Mouse (Mus musculus) embryonic facial prominence, embryonic 12.5 days (tissue): ENCODE data around the gene Tpk1. TPM values are rescaled to one million over a fixed set of nuclear protein-coding genes. Genes with fewer than 3 reads are reported as not detected.

Experiments used
- ATAC-seq: fragments of 200-750 bp; cut with Nextera tagmentation; 2 replicates; pipeline ENCODE4 v1.8.0; 2017; ENCODE audit not compliant: insufficient number of reproducible peaks, insufficient read depth, low FRiP score, low TSS enrichment
- H3K27ac ChIP-seq: fragments of 300-500 bp; sonication (generic); 2 replicates; pipeline ENCODE4 v1.5.1; 2016; ENCODE audit warnings: mild to moderate bottlenecking
- H3K27me3 ChIP-seq: fragments of 300-500 bp; sonication (generic); 2 replicates; pipeline ENCODE4 v1.6.1; 2016; ENCODE audit warnings: mild to moderate bottlenecking, moderate library complexity
- H3K36me3 ChIP-seq: fragments of 300-500 bp; sonication (generic); 2 replicates; pipeline ENCODE4 v1.6.1; 2016; ENCODE audit warnings: mild to moderate bottlenecking
- H3K4me1 ChIP-seq: fragments of 300-500 bp; sonication (generic); 2 replicates; pipeline ENCODE4 v1.6.1; 2016
- H3K4me2 ChIP-seq: fragments of 300-500 bp; sonication (generic); replicated peaks from 2 replicates; pipeline ENCODE4 v1.6.1; 2016; ENCODE audit warnings: mild to moderate bottlenecking, moderate library complexity
- H3K4me3 ChIP-seq: fragments of 300-500 bp; sonication (generic); 2 replicates; pipeline ENCODE4 v1.5.1; 2016; ENCODE audit warnings: mild to moderate bottlenecking
- H3K9ac ChIP-seq: fragments of 300-500 bp; sonication (generic); 2 replicates; pipeline ENCODE4 v1.6.1; 2016; ENCODE audit warnings: mild to moderate bottlenecking, moderate library complexity
- H3K9me3 ChIP-seq: fragments of 300-500 bp; sonication (generic); 2 replicates; pipeline ENCODE4 v1.6.1; 2016; ENCODE audit warnings: mild to moderate bottlenecking, moderate library complexity
- WGBS: fragments of 180-500 bp; shearing (Covaris S2); methylation state at CpG from one replicate; pipeline ENCODE4 v1.1.7; 2016; 5-methylcytosine and 5-hydroxymethylcytosine counted together
- polyA plus RNA-seq: library from polyadenylated mRNA; unstranded; fragments of >200 nt; fragmentation: Nextera tagmentation; extraction: Ambion mirVana; gene quantifications from 2 replicates; pipeline ENCODE4 v1.2.1, GENCODE M21; 2016

Tpk1 gene
- polyA plus RNA-seq, 1 experiment from 2014 or later = 7.8 TPM

GRCm38 (mm10) chr6:43462849-43463369 is 203.2 kb downstream of the Tpk1 start:
- no peak overlapping the region for H3K4me3 ChIP-seq
- no peak for ATAC-seq
- H3K9ac ChIP-seq = no peak overlapping the region
- no peaks in the 10 kb centered on the region for H3K36me3 ChIP-seq
- no peaks in the 10 kb centered on the region for H3K4me1 ChIP-seq
- WGBS = 77% methylated on average over 2 of the region's 2 CpGs
- H3K4me2 ChIP-seq = no peak overlapping the region
- no peaks in the 10 kb centered on the region for H3K9me3 ChIP-seq
- H3K27me3 ChIP-seq = no peaks in the 10 kb centered on the region
- H3K27ac ChIP-seq = no peak overlapping the region

DNA sequence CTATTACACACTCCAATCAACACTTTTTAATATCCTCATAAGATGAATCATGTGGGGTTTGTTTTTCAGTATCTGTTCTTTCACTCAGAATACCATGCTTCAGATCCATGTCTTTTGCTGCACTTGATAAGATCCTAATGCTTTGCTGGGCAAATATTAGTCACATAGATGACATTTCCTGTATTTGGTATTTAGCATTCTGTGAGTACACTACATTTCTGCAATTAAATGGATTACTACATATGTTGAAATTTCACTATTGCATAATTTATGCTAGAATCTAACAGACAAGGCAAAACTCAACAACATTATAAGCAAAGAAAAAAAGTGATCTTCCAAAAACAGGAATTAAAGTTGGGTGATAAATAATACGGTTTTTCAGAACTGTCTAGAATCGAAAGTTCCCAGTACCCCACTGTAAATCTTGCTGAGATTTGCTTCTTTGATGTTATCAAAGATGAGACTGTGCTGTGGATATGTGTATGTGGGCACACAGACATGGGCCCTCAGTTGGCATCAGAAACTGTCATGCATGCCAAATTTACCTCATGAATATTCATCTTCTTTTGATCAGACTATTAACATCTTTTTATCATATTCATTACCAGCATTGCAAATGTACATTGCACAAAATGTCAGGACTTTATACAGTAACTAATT is 203.8 kb downstream of the Tpk1 start:
- Histone ChIP-seq H3K36me3 (no peaks in the 10 kb centered on the region), H3K9me3 (no peaks in the 10 kb centered on the region), H3K27ac (no peak overlapping the region), H3K9ac (no peak overlapping the region), H3K4me1 (no peaks in the 10 kb centered on the region), H3K4me2 (no peak overlapping the region), H3K27me3 (no peaks in the 10 kb centered on the region), H3K4me3 (no peak overlapping the region)
- 79% methylated on average over 2 of the region's 2 CpGs for WGBS
- ATAC-seq = no peak

DNA sequence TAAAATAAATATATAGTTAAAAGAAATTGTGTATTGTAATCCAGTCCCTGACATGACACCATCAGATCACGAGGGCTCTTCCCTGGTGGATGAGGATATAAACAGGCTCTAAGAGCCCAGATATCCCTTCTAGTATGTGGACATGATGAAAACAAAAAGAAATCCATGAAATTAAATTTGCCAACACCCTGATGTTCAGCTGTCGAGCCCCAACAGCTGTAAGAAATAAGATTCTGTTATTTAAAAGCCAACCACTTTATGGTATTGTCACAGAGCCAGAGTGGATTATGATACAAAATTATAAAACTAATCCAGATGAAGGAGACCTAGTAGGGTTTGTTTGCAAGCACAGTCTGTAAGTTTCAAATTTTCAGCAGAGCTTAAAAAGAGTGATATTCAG is 207.0 kb downstream of the Tpk1 start:
- no peak overlapping the region for H3K9ac ChIP-seq
- H3K36me3 ChIP-seq = no peaks in the 10 kb centered on the region
- no peaks in the 10 kb centered on the region for H3K9me3 ChIP-seq
- no peak overlapping the region for H3K4me2 ChIP-seq
- no peak overlapping the region for H3K4me3 ChIP-seq
- WGBS = 83% methylated on average over 2 of the region's 2 CpGs
- no peak for ATAC-seq
- no peaks in the 10 kb centered on the region for H3K4me1 ChIP-seq
- no peak overlapping the region for H3K27ac ChIP-seq
- no peaks in the 10 kb centered on the region for H3K27me3 ChIP-seq

DNA sequence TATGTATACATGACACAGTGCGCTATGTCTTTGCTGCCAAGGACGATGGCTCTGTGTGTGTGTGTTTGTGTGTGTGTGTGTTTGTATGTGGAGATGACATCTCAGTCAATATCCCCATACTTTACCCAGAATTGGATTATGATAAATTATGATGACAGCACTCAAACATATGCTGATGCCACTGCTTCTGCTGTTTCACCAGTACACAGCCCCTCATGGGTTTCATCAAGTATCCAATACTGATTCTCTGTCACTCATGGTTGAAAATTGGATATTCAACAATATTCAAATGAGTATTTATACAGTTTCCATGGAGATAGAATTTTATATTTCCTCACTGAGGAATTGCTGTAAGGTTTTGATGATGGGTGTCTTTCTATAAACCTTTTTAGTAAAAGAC is 208.1 kb downstream of the Tpk1 start:
- no peaks in the 10 kb centered on the region for H3K36me3 ChIP-seq
- no peak for ATAC-seq
- H3K9ac ChIP-seq = no peak overlapping the region
- no peaks in the 10 kb centered on the region for H3K9me3 ChIP-seq
- no peak overlapping the region for H3K27ac ChIP-seq
- H3K27me3 ChIP-seq = no peaks in the 10 kb centered on the region
- 80% methylated on average over 2 of the region's 2 CpGs for WGBS
- H3K4me1 ChIP-seq = no peaks in the 10 kb centered on the region
- H3K4me2 ChIP-seq = no peak overlapping the region
- no peak overlapping the region for H3K4me3 ChIP-seq

GRCm38 (mm10) chr6:43449498-43449897 is 216.6 kb downstream of the Tpk1 start:
- WGBS = 72% methylated on average over 2 of the region's 2 CpGs
- no peak overlapping the region for H3K4me3 ChIP-seq
- no peaks in the 10 kb centered on the region for H3K4me1 ChIP-seq
- no peaks in the 10 kb centered on the region for H3K36me3 ChIP-seq
- H3K9ac ChIP-seq = no peak overlapping the region
- ATAC-seq = no peak
- H3K27ac ChIP-seq = no peak overlapping the region
- H3K27me3 ChIP-seq = no peaks in the 10 kb centered on the region
- no peak overlapping the region for H3K4me2 ChIP-seq
- no peaks in the 10 kb centered on the region for H3K9me3 ChIP-seq

GRCm38 (mm10) chr6:43445856-43446255 is 220.2 kb downstream of the Tpk1 start:
- ATAC-seq = no peak
- Histone ChIP-seq H3K9me3 (no peaks in the 10 kb centered on the region), H3K4me3 (no peak overlapping the region), H3K36me3 (no peaks in the 10 kb centered on the region), H3K27ac (no peak overlapping the region), H3K27me3 (no peaks in the 10 kb centered on the region), H3K4me1 (no peaks in the 10 kb centered on the region), H3K4me2 (no peak overlapping the region), H3K9ac (no peak overlapping the region)
- 95% methylated on average over 2 of the region's 2 CpGs for WGBS

- Histone ChIP-seq H3K27ac (no peak overlapping the region), H3K36me3 (no peaks in the 10 kb centered on the region), H3K9me3 (no peaks in the 10 kb centered on the region), H3K4me2 (no peak overlapping the region), H3K9ac (no peak overlapping the region), H3K27me3 (no peaks in the 10 kb centered on the region), H3K4me3 (no peak overlapping the region), H3K4me1 (no peaks in the 10 kb centered on the region)
- WGBS = 94% methylated on average over 3 of the region's 3 CpGs
- no peak for ATAC-seq
Measured at GRCm38 (mm10) chr6:43442191-43442590, 223.9 kb downstream of the Tpk1 start.

DNA sequence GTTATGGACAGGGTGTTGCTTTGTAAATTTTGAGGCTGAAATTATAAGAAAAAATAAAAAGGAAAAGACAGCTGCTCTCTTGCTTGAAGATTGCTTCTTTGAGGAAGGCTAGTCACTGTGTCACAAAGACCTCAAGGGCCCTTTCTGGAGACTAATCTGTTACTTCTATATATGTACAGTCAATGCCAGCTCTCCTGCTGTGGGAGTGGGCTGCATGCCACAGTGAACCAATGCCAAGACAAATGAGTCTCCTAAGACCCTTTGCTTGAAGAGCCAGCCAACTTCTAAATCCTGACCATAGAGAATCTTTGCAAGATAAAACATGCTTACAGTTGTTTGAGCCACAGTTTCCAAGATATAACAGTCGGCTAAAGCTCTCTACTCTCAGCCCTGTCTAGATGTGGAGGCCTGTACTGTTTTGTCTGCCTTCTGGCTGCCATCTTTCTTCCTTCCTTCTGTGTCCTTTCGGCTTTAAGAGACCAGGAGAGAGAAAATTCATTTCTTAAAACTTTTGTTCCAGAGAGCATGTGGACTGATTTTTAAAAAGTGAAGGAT is 230.0 kb downstream of the Tpk1 start:
- H3K27me3 ChIP-seq = no peaks in the 10 kb centered on the region

DNA sequence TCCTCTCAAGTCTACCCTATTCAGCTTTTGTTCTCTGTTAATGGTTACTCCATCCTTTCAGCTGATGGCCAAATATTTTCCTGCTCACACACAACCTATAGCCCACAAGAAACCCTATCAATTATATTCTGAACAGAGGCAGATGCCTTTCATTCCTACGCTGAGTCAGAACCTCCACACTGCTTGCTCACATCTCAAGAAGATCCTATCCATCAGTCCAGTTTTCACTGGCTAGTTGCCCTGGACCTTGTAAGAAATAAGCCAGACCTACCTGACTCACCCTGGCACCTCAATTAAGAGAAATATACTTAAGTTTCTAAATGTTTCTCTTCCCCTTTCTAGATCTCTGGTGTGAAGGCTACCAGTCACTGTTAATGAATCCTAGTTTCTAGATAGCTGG is 231.7 kb downstream of the Tpk1 start:
- Histone ChIP-seq H3K9me3 (no peaks in the 10 kb centered on the region), H3K9ac (no peak overlapping the region), H3K36me3 (no peaks in the 10 kb centered on the region), H3K27me3 (no peaks in the 10 kb centered on the region), H3K4me2 (no peak overlapping the region), H3K4me1 (no peaks in the 10 kb centered on the region), H3K4me3 (no peak overlapping the region), H3K27ac (no peak overlapping the region)
- 88% methylated on average over 1 of the region's 1 CpGs for WGBS
- no peak for ATAC-seq

More for the DNA sequence above, 230.0 kb downstream of the Tpk1 start:
- WGBS = 77% methylated on average over 2 of the region's 2 CpGs
- Histone ChIP-seq H3K36me3 (no peaks in the 10 kb centered on the region), H3K4me2 (no peak overlapping the region), H3K4me3 (no peak overlapping the region), H3K27ac (no peak overlapping the region), H3K4me1 (no peaks in the 10 kb centered on the region), H3K9ac (no peak overlapping the region), H3K9me3 (no peaks in the 10 kb centered on the region)
- no peak for ATAC-seq

DNA sequence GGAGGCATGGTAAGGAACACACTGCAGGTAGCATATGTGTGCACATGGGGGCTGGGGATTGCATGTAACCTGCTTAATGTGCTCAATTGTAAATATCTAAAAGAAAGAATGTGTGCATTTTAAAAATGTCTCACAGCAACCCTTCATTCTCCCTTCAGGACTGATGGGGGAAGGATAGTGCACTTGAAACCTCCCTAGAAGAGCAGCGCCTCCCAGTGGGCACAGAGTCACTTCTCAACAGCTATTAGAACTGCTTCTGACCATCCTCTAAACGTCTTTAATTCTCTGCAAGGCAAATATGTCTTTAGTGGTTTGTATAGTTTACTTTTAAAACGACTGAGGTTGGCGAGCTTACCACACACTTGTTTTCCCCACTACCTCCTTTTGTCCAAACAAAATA is 241.1 kb downstream of the Tpk1 start:
- Histone ChIP-seq H3K36me3 (no peaks in the 10 kb centered on the region), H3K4me2 (no peak overlapping the region), H3K9me3 (no peaks in the 10 kb centered on the region), H3K9ac (no peak overlapping the region), H3K4me3 (no peak overlapping the region), H3K27me3 (no peaks in the 10 kb centered on the region), H3K4me1 (no peaks in the 10 kb centered on the region), H3K27ac (no peak overlapping the region)
- 44% methylated on average over 4 of the region's 4 CpGs for WGBS
- no peak for ATAC-seq

GRCm38 (mm10) chr6:43420358-43420979 is 245.6 kb downstream of the Tpk1 start:
- H3K27ac ChIP-seq = no peak overlapping the region
- ATAC-seq = no peak
- no peak overlapping the region for H3K4me3 ChIP-seq
- H3K4me1 ChIP-seq = no peaks in the 10 kb centered on the region
- H3K27me3 ChIP-seq = no peaks in the 10 kb centered on the region
- no peaks in the 10 kb centered on the region for H3K36me3 ChIP-seq
- H3K9me3 ChIP-seq = no peaks in the 10 kb centered on the region
- no peak overlapping the region for H3K4me2 ChIP-seq
- no peak overlapping the region for H3K9ac ChIP-seq
- WGBS = 63% methylated on average over 7 of the region's 7 CpGs

GRCm38 (mm10) chr6:43408949-43409348 is 257.1 kb downstream of the Tpk1 start:
- no peaks in the 10 kb centered on the region for H3K27me3 ChIP-seq
- no peaks in the 10 kb centered on the region for H3K9me3 ChIP-seq
- no peak overlapping the region for H3K27ac ChIP-seq
- no peak overlapping the region for H3K9ac ChIP-seq
- H3K4me2 ChIP-seq = no peak overlapping the region
- ATAC-seq = no peak
- no peaks in the 10 kb centered on the region for H3K36me3 ChIP-seq
- no peak overlapping the region for H3K4me3 ChIP-seq
- H3K4me1 ChIP-seq = no peaks in the 10 kb centered on the region
- WGBS = 100% methylated on average over 1 of the region's 1 CpGs
